ENCODE assay signal across 20 mouse cellular contexts in genomic region chr14:105859876-105860275, GRCm38 (mm10). TPM values are rescaled to one million over a fixed set of nuclear protein-coding genes. Genes with fewer than 3 reads are reported as not detected.
DNase-seq lines count a peak whose midpoint lies in the region; ATAC-seq and TF ChIP-seq lines count a peak whose summit lies in the region.
"Had no signal": no experiment of that assay in that cellular context is flagged by ENCODE, and none has a peak within 500 bp of the region (broad histone marks: within the 10 kb centered on the region; RNA-seq: fewer than 3 reads in every experiment).

No protein-coding gene starts in this region.

- in situ Hi-C loops in ES-E14 (cut with MboI; ENCODE audit: low sequenced_read_pairs in 2 of 2, unreplicated experiment in 2 of 2), result no loop called here

- H3K9me3 ChIP-seq in ES-Bruce4 (replicated peaks; ENCODE audit: control insufficient read depth, insufficient read depth, low read length, poor library complexity, severe bottlenecking), result peaks cover 20% of the 10 kb centered on the region
- H3K9me3 ChIP-seq in ES-E14 (ENCODE audit: control insufficient read depth, insufficient read depth, low read depth, low read length), result no peaks in the 10 kb centered on the region
- H3K9me3 ChIP-seq: embryonic facial prominence, embryonic 10.5 days; embryonic facial prominence, embryonic 12.5 days had no signal

- H3K36me3 ChIP-seq in ES-Bruce4 (ENCODE audit: control insufficient read depth, insufficient read depth, low read length, poor library complexity, severe bottlenecking), result peaks cover 8% of the 10 kb centered on the region; the same call in 1 of the 2 replicates
- H3K36me3 ChIP-seq in ES-E14 (ENCODE audit: control insufficient read depth, insufficient read depth, low read length, poor library complexity, severe bottlenecking), result no peaks in the 10 kb centered on the region; the same call in none of the 2 replicates
- H3K36me3 ChIP-seq: embryonic facial prominence, embryonic 10.5 days; embryonic facial prominence, embryonic 12.5 days had no signal

- no peak for ATAC-seq in cerebellum, adult (ENCODE audit: insufficient number of reproducible peaks, low FRiP score, low TSS enrichment)
- ATAC-seq: forebrain, embryonic 14.5 days; forebrain, embryonic 16.5 days had no signal

- no peak for TF ChIP-seq POLR2A in ES-Bruce4 (IDR thresholded peaks at IDR 0.05; ENCODE audit: insufficient read depth, low read length)

- H3K9ac ChIP-seq in ES-Bruce4 (ENCODE audit: low read depth, poor library complexity, severe bottlenecking) (peak overlapping the region; percentile 61), ES-E14 (ENCODE audit: insufficient read depth, low read depth, low read length, poor library complexity, severe bottlenecking) (no peak overlapping the region)
- H3K9ac ChIP-seq: embryonic facial prominence, embryonic 12.5 days had no signal

- no peak for TF ChIP-seq CTCF in ES-Bruce4 (IDR thresholded peaks at IDR 0.05; ENCODE audit: low read depth, low read length)

- DNase-seq in ES-E14 (ENCODE audit: low read depth, low spot score) (peak; percentile 44), ZHBTc4 (ENCODE audit: low read depth, low spot score) (peak; percentile 80)
- DNase-seq in urinary bladder, postnatal 25 days (ENCODE audit: low spot score), result no peak
- no peak for DNase-seq in thymus, postnatal 25 days
- no peak for DNase-seq in spleen, postnatal 10 days (ENCODE audit: low spot score in 2 of 2)
- DNase-seq: adrenal gland, adult 2 months; adrenal gland, postnatal 10 days; adrenal gland, postnatal 25 days; cerebellum, adult 11-12 months; cerebellum, adult 2 months; cerebellum, adult 9-10 months; cerebellum, postnatal 10 days; cerebellum, postnatal 25 days had no signal

- TF ChIP-seq EP300 in ES-Bruce4 (IDR thresholded peaks at IDR 0.05; ENCODE audit: insufficient read depth, low read depth, low read length), result no peak

- H3K27me3 ChIP-seq in ES-Bruce4 (ENCODE audit: control insufficient read depth, insufficient read depth, low read length, poor library complexity, severe bottlenecking), result no peaks in the 10 kb centered on the region
- H3K27me3 ChIP-seq: embryonic facial prominence, embryonic 12.5 days had no signal

- no peak overlapping the region for H3K4me3 ChIP-seq in ES-Bruce4 (ENCODE audit: low read depth, low read length)
- H3K4me3 ChIP-seq in ES-E14 (ENCODE audit: insufficient read depth in 1 of 2, low read depth in 1 of 2, low read length in 2 of 2, poor library complexity in 1 of 2, severe bottlenecking in 1 of 2), result peak overlapping the region in 1 of 2 experiments; percentile 34; a peak in 1 of 4 replicates
- H3K4me3 ChIP-seq: embryonic facial prominence, embryonic 10.5 days; embryonic facial prominence, embryonic 12.5 days had no signal

- no peaks in the 10 kb centered on the region for H3K4me1 ChIP-seq in ES-Bruce4 (ENCODE audit: control insufficient read depth, insufficient read depth, low read length)
- H3K4me1 ChIP-seq in ES-E14 (ENCODE audit: control insufficient read depth in 2 of 2, insufficient read depth in 2 of 2, low read length in 2 of 2, poor library complexity in 1 of 2), result peaks cover 8 to 18% of the 10 kb centered on the region in 2 experiments
- H3K4me1 ChIP-seq: embryonic facial prominence, embryonic 12.5 days had no signal

- H3K27ac ChIP-seq in ES-Bruce4 (ENCODE audit: insufficient read depth, low read length), result peak overlapping the region; percentile 99
- H3K27ac ChIP-seq in ES-E14 (ENCODE audit: insufficient read depth, low read depth, low read length, poor library complexity, severe bottlenecking), result peak overlapping the region; percentile 87; the same call in 1 of the 2 replicates
- H3K27ac ChIP-seq: embryonic facial prominence, embryonic 12.5 days had no signal

TF ChIP-seq in ES-E14, 5 proteins besides CTCF, POLR2A, EP300 and RAD21:
- TF ChIP-seq MAFK (IDR thresholded peaks at IDR 0.05; ENCODE audit: insufficient read depth, low read depth, low read length) (no peak), CHD2 (IDR thresholded peaks at IDR 0.05; ENCODE audit: low read depth, low read length) (no peak), ZNF384 (IDR thresholded peaks at IDR 0.05; ENCODE audit: low read depth, low read length) (0 out of 2 replicates have a peak, but pooled peaks have one; percentile 5)

RNA-seq across cellular contexts. Expression of gene Spry2, which starts 36.7 kb away (rescaled TPM):
- 69.6 and 71.3 TPM in 2 replicates for polyA plus RNA-seq in ES-Bruce4 (2011; ENCODE audit: insufficient read depth, insufficient read length, low read depth, missing spikeins)
- total RNA-seq in ES-E14 (2012; rRNA removed), result 49.5 and 69.0 TPM in 2 replicates
- total RNA-seq: MEL had no signal

Comparison
In these comparisons a context has a peak if more than half of its experiments do, and no peak if none do; other contexts are left out.
1. DNase-seq: peak in ES-E14 (single experiment) and ZHBTc4 (single experiment); none in urinary bladder, postnatal 25 days (single experiment), thymus, postnatal 25 days (single experiment) and spleen, postnatal 10 days (0 of 2).